Mouse (Mus musculus) hindbrain, embryonic 14.5 days (tissue): ENCODE results near the gene C8a. TPM values are rescaled to one million over a fixed set of nuclear protein-coding genes. Genes with fewer than 3 reads are reported as not detected.

Experiments used
- polyA plus RNA-seq: library from polyadenylated mRNA; unstranded; fragments of >200 nt; fragmentation: Nextera tagmentation; extraction: Ambion mirVana; gene quantifications from 2 replicates; pipeline ENCODE4 v1.2.1, GENCODE M21; 2014

C8a gene
- polyA plus RNA-seq, 1 experiment from 2014 or later: not detected

Other genes with a start within 250 kb of the C8a start
- 0.23 and 0.28 TPM in 2 replicates for gene C8b, start 110.1 kb downstream of the C8a start, polyA plus RNA-seq
- gene Gm17662, start 19.1 kb downstream of the C8a start, polyA plus RNA-seq: not detected in 2 replicates
- 0.13 and 0.29 TPM in 2 replicates for gene Fyb2, start 37.1 kb upstream of the C8a start, polyA plus RNA-seq
- 18.4 and 20.2 TPM in 2 replicates for gene Prkaa2, start 233.5 kb upstream of the C8a start, polyA plus RNA-seq